Mouse (Mus musculus): ENCODE data around the gene Tufm. TPM values are rescaled to one million over a fixed set of nuclear protein-coding genes. Genes with fewer than 3 reads are reported as not detected.

Tufm gene
- polyA plus RNA-seq (2016; fragmentation: Nextera tagmentation; extraction: Ambion mirVana): 120 and 129 TPM in 2 replicates

DNA sequence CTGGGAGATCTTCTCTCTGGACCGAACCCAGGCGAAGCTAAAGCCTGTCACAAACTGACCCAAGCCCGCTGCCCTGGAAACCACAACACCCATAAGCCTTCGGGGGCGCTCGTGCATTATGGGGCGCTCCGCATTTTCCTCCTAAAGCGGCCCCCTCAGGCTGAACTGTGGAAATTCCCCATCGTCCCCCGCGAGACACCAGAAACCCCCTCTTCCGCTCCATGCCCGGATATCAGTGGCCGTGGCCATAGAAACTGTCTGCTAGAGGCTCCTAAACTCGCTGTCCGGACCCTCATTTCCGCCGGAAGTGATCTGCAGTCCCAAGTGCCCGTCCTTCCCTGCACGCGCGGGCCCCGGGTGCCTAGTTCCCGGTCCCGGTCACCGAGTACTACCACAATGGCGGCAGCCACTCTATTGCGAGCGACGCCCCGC lies at the start of gene Tufm:
Gene Tufm (plus strand): TSS at position 310 of the 432 bp plus-strand sequence.
- Histone ChIP-seq H3K27ac (peak within 1 kb of the TSS; percentile 83), H3K9ac (peak within 1 kb of the TSS; percentile 81), H3K36me3 (peaks cover 36% of the 10 kb centered on the region), H3K27me3 (replicated peaks) (no peaks in the 10 kb centered on the region), H3K4me3 (peak within 1 kb of the TSS; percentile 81), H3K4me1 (peaks cover 31% of the 10 kb centered on the region), H3K4me2 (peak within 1 kb of the TSS; percentile 79), H3K9me3 (replicated peaks) (no peaks in the 10 kb centered on the region)
- WGBS (ENCODE audit: insufficient replicate concordance): 1% methylated on average over 32 of the region's 32 CpGs
- peak; percentile 84 for ATAC-seq

DNA sequence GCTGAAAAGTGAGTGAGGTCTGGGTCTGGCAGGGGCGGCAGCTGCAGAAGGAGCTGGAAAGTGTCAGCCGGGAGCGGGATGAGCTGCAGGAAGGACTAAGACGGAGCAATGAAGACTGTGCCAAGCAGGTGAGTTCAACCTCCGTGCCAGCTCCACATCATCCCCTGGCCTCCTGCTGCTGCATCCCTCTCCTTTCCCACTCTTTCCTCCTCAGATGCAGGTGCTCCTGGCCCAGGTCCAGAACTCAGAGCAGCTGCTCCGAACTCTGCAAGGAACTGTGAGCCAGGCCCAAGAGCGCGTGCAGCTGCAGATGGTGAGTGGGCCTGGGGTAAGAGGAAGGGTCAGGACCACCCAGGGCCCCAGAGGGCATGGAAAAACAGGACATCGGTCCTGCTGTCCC lies 47.0 kb upstream of the Tufm start:
- Histone ChIP-seq H3K9ac (no peak overlapping the region), H3K27ac (no peak overlapping the region), H3K4me3 (no peak overlapping the region), H3K27me3 (replicated peaks) (no peaks in the 10 kb centered on the region), H3K9me3 (replicated peaks) (no peaks in the 10 kb centered on the region), H3K36me3 (peaks cover 24% of the 10 kb centered on the region), H3K4me2 (no peak overlapping the region), H3K4me1 (no peaks in the 10 kb centered on the region)
- 85% methylated on average over 9 of the region's 9 CpGs for WGBS (ENCODE audit: insufficient replicate concordance)
- ATAC-seq: no peak

DNA sequence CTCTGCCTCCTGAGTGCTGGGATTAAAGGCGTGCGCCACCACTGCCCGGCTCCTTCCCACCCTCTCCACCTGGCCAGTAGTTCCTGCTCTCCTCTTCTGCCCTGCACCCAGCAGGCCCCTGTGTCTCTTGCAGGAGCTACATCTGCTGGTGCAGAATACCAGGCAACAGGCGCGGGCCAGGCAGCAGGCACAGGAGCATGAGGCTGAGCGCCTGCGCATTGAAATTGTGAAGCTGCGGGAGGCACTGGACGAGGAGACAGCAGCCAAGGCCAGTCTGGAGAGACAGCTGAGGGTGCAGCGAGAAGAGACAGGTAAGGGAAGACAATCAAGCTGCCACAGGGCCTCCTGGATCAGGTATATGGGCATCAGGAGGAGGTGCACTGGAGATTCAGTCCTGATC lies 43.2 kb upstream of the Tufm start:
- no peak for ATAC-seq
- Histone ChIP-seq H3K36me3 (peaks cover 34% of the 10 kb centered on the region), H3K9ac (no peak overlapping the region), H3K4me2 (no peak overlapping the region), H3K9me3 (replicated peaks) (no peaks in the 10 kb centered on the region), H3K27ac (no peak overlapping the region), H3K27me3 (replicated peaks) (no peaks in the 10 kb centered on the region), H3K4me1 (no peaks in the 10 kb centered on the region), H3K4me3 (no peak overlapping the region)
- WGBS (ENCODE audit: insufficient replicate concordance): 89% methylated on average over 10 of the region's 10 CpGs

DNA sequence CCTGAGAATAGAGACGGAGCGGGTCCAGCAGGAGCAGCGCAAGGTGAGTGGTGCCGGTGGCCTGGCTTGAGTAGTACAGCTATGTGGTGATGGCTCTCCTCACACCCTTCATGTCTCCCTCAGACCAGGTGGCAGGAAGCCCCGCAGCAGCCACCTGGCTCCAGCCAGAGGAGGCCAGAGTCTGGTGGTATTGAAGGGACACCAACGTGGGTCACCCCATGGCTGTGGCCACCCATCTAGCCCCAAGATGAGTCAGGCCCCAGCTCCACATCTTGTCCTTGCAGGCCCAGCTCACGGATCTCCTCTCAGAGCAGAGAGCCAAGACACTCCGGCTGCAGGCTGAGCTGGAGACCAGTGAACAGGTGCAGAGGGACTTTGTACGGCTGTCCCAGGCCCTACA lies 42.6 kb upstream of the Tufm start:
- no peaks in the 10 kb centered on the region for H3K4me1 ChIP-seq
- ATAC-seq: no peak
- peaks cover 34% of the 10 kb centered on the region for H3K36me3 ChIP-seq
- no peak overlapping the region for H3K9ac ChIP-seq
- no peaks in the 10 kb centered on the region for H3K27me3 ChIP-seq (replicated peaks)
- H3K4me2 ChIP-seq: no peak overlapping the region
- H3K9me3 ChIP-seq (replicated peaks): no peaks in the 10 kb centered on the region
- no peak overlapping the region for H3K27ac ChIP-seq
- 81% methylated on average over 9 of the region's 9 CpGs for WGBS (ENCODE audit: insufficient replicate concordance)
- H3K4me3 ChIP-seq: no peak overlapping the region

DNA sequence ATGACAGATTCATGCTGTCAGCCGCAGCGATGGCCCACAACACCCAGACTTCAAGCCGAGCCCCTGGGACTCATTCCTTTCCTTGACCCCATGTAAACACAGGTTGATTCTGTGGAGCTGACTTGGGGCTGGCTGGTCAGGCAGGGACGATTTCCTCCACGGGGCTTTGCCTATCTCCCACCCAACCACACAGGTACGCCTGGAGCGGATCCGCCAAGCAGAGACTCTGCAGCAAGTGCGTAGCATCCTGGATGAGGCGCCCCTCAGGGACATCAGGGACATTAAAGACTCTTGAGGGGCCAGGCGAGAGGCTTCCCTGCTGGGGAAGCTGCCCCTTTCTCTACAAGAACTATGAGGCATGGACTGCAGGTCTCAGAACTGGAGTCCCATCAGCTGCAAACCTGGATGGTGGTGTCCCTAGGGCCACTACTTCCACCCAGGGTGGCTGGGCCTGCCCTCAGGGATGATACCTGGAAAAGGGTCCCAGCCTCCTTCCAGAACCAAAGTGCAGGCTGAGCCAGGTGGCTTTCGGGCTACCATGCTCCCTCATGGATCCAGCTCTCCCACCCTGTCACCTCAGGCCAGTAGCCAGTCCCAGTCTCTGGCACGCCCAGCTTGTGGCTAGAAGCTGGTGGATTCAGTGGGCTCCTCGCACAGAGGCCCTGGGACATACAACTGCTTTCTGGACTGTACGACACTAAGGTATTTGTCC lies 41.9 kb upstream of the Tufm start:
- no peak overlapping the region for H3K4me2 ChIP-seq
- 84% methylated on average over 15 of the region's 15 CpGs for WGBS (ENCODE audit: insufficient replicate concordance)
- no peak overlapping the region for H3K27ac ChIP-seq
- no peak overlapping the region for H3K9ac ChIP-seq
- H3K36me3 ChIP-seq: peaks cover 34% of the 10 kb centered on the region
- H3K27me3 ChIP-seq (replicated peaks): no peaks in the 10 kb centered on the region
- no peaks in the 10 kb centered on the region for H3K4me1 ChIP-seq
- no peaks in the 10 kb centered on the region for H3K9me3 ChIP-seq (replicated peaks)
- no peak overlapping the region for H3K4me3 ChIP-seq
- ATAC-seq: no peak

DNA sequence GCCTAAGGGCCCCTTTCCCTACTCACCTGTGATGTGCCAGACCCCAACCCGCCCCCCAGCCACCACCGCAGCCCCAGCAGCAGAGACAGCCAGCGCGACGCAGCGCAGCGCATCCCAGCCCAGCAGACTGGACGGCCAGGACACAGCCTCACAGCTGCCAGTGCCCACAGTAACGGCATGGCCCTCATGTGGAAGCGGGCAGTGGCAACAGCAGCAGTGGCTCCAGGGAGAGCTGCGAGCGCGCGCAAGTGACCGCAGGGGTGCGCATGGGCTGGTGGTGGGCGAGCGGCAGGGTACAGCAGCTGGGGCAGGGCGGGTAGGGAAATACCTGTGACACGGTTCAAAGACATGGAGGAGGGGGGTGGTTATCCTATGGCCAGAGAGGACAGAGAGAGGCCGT lies 40.9 kb upstream of the Tufm start:
- ATAC-seq: no peak
- H3K4me1 ChIP-seq: no peaks in the 10 kb centered on the region
- H3K9me3 ChIP-seq (replicated peaks): no peaks in the 10 kb centered on the region
- no peak overlapping the region for H3K4me3 ChIP-seq
- H3K9ac ChIP-seq: no peak overlapping the region
- no peak overlapping the region for H3K4me2 ChIP-seq
- H3K36me3 ChIP-seq: peaks cover 34% of the 10 kb centered on the region
- WGBS (ENCODE audit: insufficient replicate concordance): 91% methylated on average over 21 of the region's 21 CpGs
- no peaks in the 10 kb centered on the region for H3K27me3 ChIP-seq (replicated peaks)
- no peak overlapping the region for H3K27ac ChIP-seq

DNA sequence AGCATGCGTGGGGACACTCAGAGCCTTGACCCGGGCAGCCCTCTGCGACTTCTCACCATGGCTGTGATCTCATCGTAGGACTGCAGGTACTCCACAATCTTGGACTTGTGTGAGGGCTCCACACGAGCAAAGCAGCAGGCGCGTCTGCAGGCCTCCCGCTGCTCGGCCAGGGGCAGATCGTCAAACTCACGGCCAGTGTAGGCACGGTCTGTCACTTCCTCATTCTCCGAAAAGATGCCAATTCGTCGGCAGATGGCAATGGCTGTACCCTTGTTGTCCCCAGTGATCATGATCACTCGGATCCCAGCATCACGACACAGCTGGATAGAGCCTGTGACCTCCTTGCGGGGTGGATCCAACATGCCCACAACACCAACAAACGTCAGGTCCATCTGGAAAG lies 38.7 kb upstream of the Tufm start:
- no peak overlapping the region for H3K9ac ChIP-seq
- H3K9me3 ChIP-seq (replicated peaks): no peaks in the 10 kb centered on the region
- no peak overlapping the region for H3K4me2 ChIP-seq
- WGBS (ENCODE audit: insufficient replicate concordance): 79% methylated on average over 19 of the region's 19 CpGs
- H3K27me3 ChIP-seq (replicated peaks): no peaks in the 10 kb centered on the region
- ATAC-seq: no peak
- no peak overlapping the region for H3K27ac ChIP-seq
- H3K4me1 ChIP-seq: no peaks in the 10 kb centered on the region
- peaks cover 27% of the 10 kb centered on the region for H3K36me3 ChIP-seq
- no peak overlapping the region for H3K4me3 ChIP-seq

DNA sequence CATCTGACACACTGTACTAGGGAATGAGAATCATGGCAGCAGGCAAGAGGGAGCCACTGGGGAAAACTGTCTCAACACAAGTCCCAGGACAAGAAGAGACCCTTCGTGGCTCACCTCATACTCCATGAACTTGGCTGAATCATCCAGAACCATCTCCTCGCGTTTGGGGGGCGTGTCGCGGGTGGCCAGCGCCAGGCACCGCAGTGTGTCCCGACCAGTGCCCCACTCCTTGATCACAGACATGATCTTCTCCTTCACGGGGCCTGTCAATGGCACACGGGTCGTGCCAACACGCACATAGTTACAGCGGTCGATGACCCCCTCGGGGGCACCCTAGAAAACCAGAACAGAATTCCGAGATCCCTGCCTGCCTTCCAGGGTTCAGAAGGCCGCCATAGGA lies 37.2 kb upstream of the Tufm start:
- no peak overlapping the region for H3K9ac ChIP-seq
- no peak for ATAC-seq
- H3K4me3 ChIP-seq: no peak overlapping the region
- H3K36me3 ChIP-seq: peaks cover 16% of the 10 kb centered on the region
- no peaks in the 10 kb centered on the region for H3K27me3 ChIP-seq (replicated peaks)
- no peak overlapping the region for H3K4me2 ChIP-seq
- 84% methylated on average over 18 of the region's 18 CpGs for WGBS (ENCODE audit: insufficient replicate concordance)
- H3K4me1 ChIP-seq: no peaks in the 10 kb centered on the region
- no peak overlapping the region for H3K27ac ChIP-seq
- no peaks in the 10 kb centered on the region for H3K9me3 ChIP-seq (replicated peaks)

DNA sequence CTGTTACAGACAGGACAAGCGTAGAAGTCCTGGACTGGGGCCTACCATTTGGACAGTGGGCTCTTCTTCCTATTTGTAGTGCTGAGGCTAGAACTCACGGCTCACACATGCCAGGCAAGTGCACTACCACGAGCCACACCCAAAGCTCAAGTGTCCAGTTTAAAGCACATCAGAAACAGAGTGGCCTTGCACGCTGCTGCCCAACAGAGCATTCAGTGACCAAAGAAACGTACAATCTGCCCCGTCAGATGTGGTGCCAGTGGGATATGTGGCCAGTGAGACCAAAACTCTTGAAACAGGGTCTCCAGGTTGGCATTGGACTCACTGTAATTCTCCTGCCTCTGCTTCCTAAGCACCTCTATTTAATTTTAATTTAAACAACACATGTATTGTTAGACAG lies 36.5 kb upstream of the Tufm start:
- Histone ChIP-seq H3K4me2 (no peak overlapping the region), H3K27ac (no peak overlapping the region), H3K27me3 (replicated peaks) (no peaks in the 10 kb centered on the region), H3K36me3 (peaks cover 9% of the 10 kb centered on the region), H3K9me3 (replicated peaks) (no peaks in the 10 kb centered on the region), H3K9ac (no peak overlapping the region), H3K4me3 (no peak overlapping the region), H3K4me1 (no peaks in the 10 kb centered on the region)
- WGBS (ENCODE audit: insufficient replicate concordance): 79% methylated on average over 6 of the region's 6 CpGs
- no peak for ATAC-seq

DNA sequence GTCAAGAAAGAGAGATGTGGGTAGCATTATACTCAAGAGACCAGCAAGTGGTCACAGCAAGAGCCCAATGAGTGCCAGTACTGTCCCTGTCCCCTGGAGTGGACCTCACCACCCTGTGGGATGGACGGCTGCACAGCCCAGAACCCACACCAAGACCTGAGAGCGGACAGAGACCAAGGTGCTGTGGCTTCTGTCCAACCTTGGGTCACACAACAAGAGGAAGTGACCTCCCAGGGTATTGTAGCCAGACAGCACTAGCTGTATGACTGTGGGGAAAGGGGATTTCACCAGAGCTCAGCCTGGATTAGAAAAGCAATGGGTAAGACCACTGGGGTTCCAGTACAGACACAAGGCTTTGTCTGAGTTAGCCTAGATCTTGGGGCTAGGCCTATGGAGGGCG lies 34.9 kb upstream of the Tufm start:
- no peak overlapping the region for H3K4me2 ChIP-seq
- H3K36me3 ChIP-seq: no peaks in the 10 kb centered on the region; the same call in 1 of the 2 replicates
- H3K9me3 ChIP-seq (replicated peaks): no peaks in the 10 kb centered on the region
- no peaks in the 10 kb centered on the region for H3K27me3 ChIP-seq (replicated peaks)
- no peak for ATAC-seq
- no peak overlapping the region for H3K9ac ChIP-seq
- H3K27ac ChIP-seq: no peak overlapping the region
- WGBS (ENCODE audit: insufficient replicate concordance): 75% methylated on average over 3 of the region's 3 CpGs
- H3K4me1 ChIP-seq: 0 out of 2 replicates have a peak, but pooled peaks cover 9% of the 10 kb centered on the region
- H3K4me3 ChIP-seq: no peak overlapping the region

DNA sequence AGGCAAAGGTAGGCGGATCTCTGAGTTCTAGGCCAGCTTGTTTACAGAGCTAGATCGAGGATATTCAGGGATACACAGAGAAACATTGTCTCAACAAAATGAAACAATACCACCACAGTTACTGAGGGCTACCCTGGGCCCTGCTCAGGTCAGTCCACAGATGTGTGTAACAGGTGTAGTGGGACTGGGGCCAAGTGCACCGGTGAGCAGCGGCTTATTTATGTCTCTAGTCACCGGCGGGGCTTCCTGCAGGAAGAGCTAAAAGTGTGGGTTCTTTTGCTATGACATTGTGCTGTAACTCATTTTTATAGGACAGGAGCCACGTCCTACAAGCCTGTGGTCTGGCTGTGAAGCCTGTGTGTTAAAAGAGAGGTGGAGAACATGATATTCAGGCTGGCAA lies 33.3 kb upstream of the Tufm start:
- H3K4me2 ChIP-seq: no peak overlapping the region
- H3K36me3 ChIP-seq: no peaks in the 10 kb centered on the region
- H3K9me3 ChIP-seq (replicated peaks): no peaks in the 10 kb centered on the region
- no peak for ATAC-seq
- H3K4me3 ChIP-seq: no peak overlapping the region
- 0 out of 2 replicates have a peak, but pooled peaks cover 9% of the 10 kb centered on the region for H3K4me1 ChIP-seq
- H3K27ac ChIP-seq: no peak overlapping the region
- 0 out of 2 replicates have a peak, but pooled peaks cover 3% of the 10 kb centered on the region for H3K27me3 ChIP-seq (replicated peaks)
- no peak overlapping the region for H3K9ac ChIP-seq
- WGBS (ENCODE audit: insufficient replicate concordance): 61% methylated on average over 7 of the region's 7 CpGs

DNA sequence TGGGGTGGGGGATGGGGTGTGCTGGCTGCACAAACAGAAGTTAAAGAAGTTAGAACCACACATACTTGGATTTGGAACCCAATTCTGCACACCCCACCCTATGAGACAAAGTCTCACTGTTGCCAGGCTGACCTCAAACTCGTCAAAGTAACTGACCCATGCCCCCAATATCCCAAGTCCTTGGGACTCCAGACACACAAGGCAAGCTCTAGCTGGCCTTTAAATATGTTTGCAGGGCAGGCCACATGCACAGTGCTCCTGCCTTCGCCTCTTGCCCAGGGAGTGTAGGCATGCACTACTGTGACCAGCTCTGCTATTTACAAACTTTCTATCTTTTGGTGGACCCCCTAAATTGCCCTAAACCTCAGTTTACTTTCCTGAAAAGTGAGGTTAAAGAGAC lies 31.9 kb upstream of the Tufm start:
- Histone ChIP-seq H3K4me3 (no peak overlapping the region), H3K27me3 (replicated peaks) (peaks cover 11% of the 10 kb centered on the region; the same call in 1 of the 2 replicates), H3K36me3 (no peaks in the 10 kb centered on the region), H3K27ac (no peak overlapping the region), H3K9ac (no peak overlapping the region), H3K4me2 (no peak overlapping the region), H3K4me1 (0 out of 2 replicates have a peak, but pooled peaks cover 9% of the 10 kb centered on the region), H3K9me3 (replicated peaks) (no peaks in the 10 kb centered on the region)
- ATAC-seq: no peak
- 50% methylated on average over 2 of the region's 2 CpGs for WGBS (ENCODE audit: insufficient replicate concordance)

Measured in liver, embryonic 12.5 days (tissue).